Mouse (Mus musculus) limb, embryonic 13.5 days (tissue): Measurements from ENCODE around the gene Gm45902. TPM values are rescaled to one million over a fixed set of nuclear protein-coding genes. Genes with fewer than 3 reads are reported as not detected.

Source experiments
- ATAC-seq: fragments of 200-750 bp; cut with Nextera tagmentation; 2 replicates; pipeline ENCODE4 v1.8.0; 2017; ENCODE audit warnings: low read depth, moderate number of reproducible peaks, moderate TSS enrichment; ENCODE audit not compliant: low FRiP score
- H3K27ac ChIP-seq: fragments of 300-500 bp; sonication (generic); 2 replicates; pipeline ENCODE4 v1.5.1; 2015; ENCODE audit warnings: inconsistent platforms, mild to moderate bottlenecking, moderate library complexity
- H3K27me3 ChIP-seq: fragments of 300-500 bp; sonication (generic); 2 replicates; pipeline ENCODE4 v1.6.1; 2015; ENCODE audit warnings: mild to moderate bottlenecking, inconsistent platforms
- H3K36me3 ChIP-seq: fragments of 300-500 bp; sonication (generic); 2 replicates; pipeline ENCODE4 v1.6.1; 2015; ENCODE audit warnings: inconsistent platforms, mild to moderate bottlenecking, moderate library complexity
- H3K4me1 ChIP-seq: fragments of 300-500 bp; sonication (generic); 2 replicates; pipeline ENCODE4 v1.6.1; 2015; ENCODE audit warnings: inconsistent platforms
- H3K4me2 ChIP-seq: fragments of 300-500 bp; sonication (generic); replicated peaks from 2 replicates; pipeline ENCODE4 v1.6.1; 2015; ENCODE audit warnings: inconsistent platforms, mild to moderate bottlenecking, moderate library complexity
- H3K4me3 ChIP-seq: fragments of 300-500 bp; sonication (generic); 2 replicates; pipeline ENCODE4 v1.5.1; 2015; ENCODE audit warnings: moderate library complexity, mild to moderate bottlenecking, inconsistent platforms
- H3K9ac ChIP-seq: fragments of 300-500 bp; sonication (generic); 2 replicates; pipeline ENCODE4 v1.6.1; 2015; ENCODE audit warnings: mild to moderate bottlenecking, inconsistent platforms
- H3K9me3 ChIP-seq: fragments of 300-500 bp; sonication (generic); 2 replicates; pipeline ENCODE4 v1.6.1; 2016; ENCODE audit warnings: inconsistent platforms
- WGBS: fragments of 180-500 bp; shearing (Covaris S2); methylation state at CpG from one replicate; pipeline ENCODE4 v1.1.7; 2015; 5-methylcytosine and 5-hydroxymethylcytosine counted together
- polyA plus RNA-seq: library from polyadenylated mRNA; unstranded; fragments of >200 nt; fragmentation: Nextera tagmentation; extraction: Ambion mirVana; gene quantifications from 2 replicates; pipeline ENCODE4 v1.2.1, GENCODE M21; 2015

Gene Gm45902
- polyA plus RNA-seq, 1 experiment from 2014 or later: 5.6 TPM

DNA sequence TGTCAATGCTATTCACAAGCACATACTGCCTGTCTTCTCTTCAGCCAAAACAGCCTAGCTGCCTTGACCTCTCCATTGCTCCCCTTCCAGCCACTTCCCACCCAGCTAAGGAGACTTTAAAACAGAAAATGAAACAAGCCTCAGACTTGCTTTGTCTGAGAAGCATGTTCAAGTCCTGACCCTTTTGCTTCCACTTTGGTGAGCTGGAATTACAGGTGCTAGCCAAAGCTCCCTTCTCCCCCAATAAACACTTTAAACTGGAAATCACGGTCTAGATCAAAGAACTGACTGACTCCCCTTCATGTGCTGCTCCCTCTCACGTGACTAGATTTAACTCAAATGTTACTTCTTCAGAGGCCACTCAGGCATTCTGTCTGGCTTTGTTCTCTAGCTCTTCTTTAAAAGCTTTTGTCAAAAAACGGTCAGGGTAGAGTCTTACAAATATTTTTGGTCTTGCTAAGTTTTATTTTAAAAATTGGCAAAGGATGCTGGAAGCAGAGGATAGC is 36.8 kb downstream of the Gm45902 start:
- no peak for ATAC-seq
- Histone ChIP-seq H3K4me3 (peak overlapping the region; percentile 94; the same call in 1 of the 2 replicates), H3K9ac (no peak overlapping the region), H3K9me3 (no peaks in the 10 kb centered on the region), H3K4me1 (peaks cover 17% of the 10 kb centered on the region), H3K27me3 (no peaks in the 10 kb centered on the region), H3K4me2 (peak overlapping the region; percentile 77), H3K27ac (no peak overlapping the region), H3K36me3 (no peaks in the 10 kb centered on the region)
- WGBS: 35% methylated on average over 3 of the region's 3 CpGs

- Histone ChIP-seq H3K4me1 (peaks cover 17% of the 10 kb centered on the region), H3K4me2 (peak within 1 kb of the TSS; percentile 77), H3K36me3 (0 out of 2 replicates have a peak, but pooled peaks cover 3% of the 10 kb centered on the region), H3K9me3 (no peaks in the 10 kb centered on the region), H3K27me3 (no peaks in the 10 kb centered on the region), H3K27ac (peak within 1 kb of the TSS; percentile 92), H3K4me3 (peak within 1 kb of the TSS; percentile 94), H3K9ac (peak within 1 kb of the TSS; percentile 85)
- peak; percentile 98 for ATAC-seq
- under 1% methylated on average over 41 of the region's 42 CpGs for WGBS
These were observed 37.7 kb downstream of the Gm45902 start, which contains the start of gene Suv39h2 for GRCm38 (mm10) chr2:3474861-3475283. TSS of gene Suv39h2 (minus strand) at chr2:3475031.

DNA sequence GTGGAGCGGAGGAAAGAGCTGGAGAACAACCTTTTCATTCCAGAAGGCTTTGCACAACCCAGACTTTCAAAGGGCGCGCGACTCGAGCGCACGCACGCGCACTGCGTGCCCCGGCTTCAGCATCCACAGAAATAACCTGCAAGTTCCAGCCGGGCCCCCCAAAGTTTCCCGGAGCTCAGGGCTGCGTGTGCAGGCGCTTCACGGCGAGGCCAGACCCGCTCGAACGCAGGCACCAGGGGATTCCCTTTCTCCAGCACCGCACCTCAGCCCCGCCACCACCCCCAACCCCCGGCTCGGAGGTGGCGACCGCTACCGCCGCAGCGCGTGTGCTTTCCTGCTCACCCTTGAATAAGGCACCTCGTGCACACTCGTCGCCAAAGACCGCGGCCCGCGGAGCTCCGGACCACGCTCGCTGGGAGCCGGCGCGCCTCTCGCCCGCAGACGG is 38.2 kb downstream of the Gm45902 start:
- peak; percentile 80 for ATAC-seq
- peak overlapping the region; percentile 77 for H3K4me2 ChIP-seq
- under 1% methylated on average over 45 of the region's 46 CpGs for WGBS
- H3K9ac ChIP-seq: peak overlapping the region; percentile 85
- peaks cover 17% of the 10 kb centered on the region for H3K4me1 ChIP-seq
- H3K9me3 ChIP-seq: no peaks in the 10 kb centered on the region
- no peaks in the 10 kb centered on the region for H3K27me3 ChIP-seq
- 0 out of 2 replicates have a peak, but pooled peaks cover 6% of the 10 kb centered on the region for H3K36me3 ChIP-seq
- peak overlapping the region; percentile 94 for H3K4me3 ChIP-seq
- H3K27ac ChIP-seq: peak overlapping the region; percentile 92

DNA sequence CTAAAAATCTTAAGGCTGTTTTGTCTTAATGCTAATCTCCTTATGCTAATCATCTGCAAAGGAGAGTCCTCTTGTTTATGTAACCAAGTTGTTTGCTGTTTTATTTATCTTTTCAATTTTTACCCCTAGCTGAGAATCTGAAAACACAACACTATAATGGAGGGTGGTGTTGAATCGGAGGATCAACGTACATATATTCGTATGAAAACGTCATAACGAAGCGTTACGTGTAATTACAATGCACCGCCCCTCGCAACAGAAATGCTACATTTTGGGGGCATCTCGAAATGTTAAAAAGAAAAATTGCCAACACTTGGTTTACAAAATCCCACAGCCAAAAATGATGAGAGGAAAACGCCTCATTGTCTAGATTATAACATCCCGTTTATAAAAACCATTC is 38.7 kb downstream of the Gm45902 start:
- H3K36me3 ChIP-seq: 0 out of 2 replicates have a peak, but pooled peaks cover 6% of the 10 kb centered on the region
- peak overlapping the region; percentile 94 for H3K4me3 ChIP-seq
- H3K27me3 ChIP-seq: no peaks in the 10 kb centered on the region
- WGBS: under 1% methylated on average over 12 of the region's 12 CpGs
- ATAC-seq: no peak
- H3K4me2 ChIP-seq: peak overlapping the region; percentile 77
- no peaks in the 10 kb centered on the region for H3K9me3 ChIP-seq
- peaks cover 17% of the 10 kb centered on the region for H3K4me1 ChIP-seq
- H3K27ac ChIP-seq: peak overlapping the region; percentile 92
- peak overlapping the region; percentile 85 for H3K9ac ChIP-seq

- no peak for ATAC-seq
- WGBS: 88% methylated on average over 4 of the region's 4 CpGs
- Histone ChIP-seq H3K4me2 (no peak overlapping the region), H3K4me1 (no peaks in the 10 kb centered on the region), H3K27ac (no peak overlapping the region), H3K9me3 (no peaks in the 10 kb centered on the region), H3K36me3 (peaks cover 48% of the 10 kb centered on the region), H3K4me3 (no peak overlapping the region), H3K9ac (no peak overlapping the region), H3K27me3 (no peaks in the 10 kb centered on the region)
These were observed 56.0 kb downstream of the Gm45902 start for GRCm38 (mm10) chr2:3456590-3456989.

Other genes starting within 250 kb of the Gm45902 start
- 42.0 and 42.1 TPM in 2 replicates for gene Nmt2, start 228.6 kb downstream of the Gm45902 start, polyA plus RNA-seq
- gene Rpp38, start 180.1 kb downstream of the Gm45902 start, polyA plus RNA-seq: 19.3 and 19.7 TPM in 2 replicates
- 0.31 and 0.54 TPM in 2 replicates for gene Acbd7, start 176.6 kb downstream of the Gm45902 start, polyA plus RNA-seq
- gene Olah, start 115.6 kb downstream of the Gm45902 start, polyA plus RNA-seq: 0.11 and 0.15 TPM in 2 replicates
- not detected in 2 replicates for gene Meig1, start 90.1 kb downstream of the Gm45902 start, polyA plus RNA-seq
- 7.7 TPM in 2 replicates for gene Dclre1c, start 88.7 kb downstream of the Gm45902 start, polyA plus RNA-seq
- gene Suv39h2, start 37.8 kb downstream of the Gm45902 start, polyA plus RNA-seq: 20.8 and 22.3 TPM in 2 replicates
- gene Hspa14, start within 50 bp of the Gm45902 start, polyA plus RNA-seq: 106 and 109 TPM in 2 replicates
- 0.10 and 0.17 TPM in 2 replicates for gene Cdnf, start 240 bp upstream of the Gm45902 start, polyA plus RNA-seq
- gene Fam107b, start 57.7 kb upstream of the Gm45902 start, polyA plus RNA-seq: 32.8 and 34.9 TPM in 2 replicates